Comparison of ENCODE assay signal across 12 mouse cellular contexts in the genomic region with DNA sequence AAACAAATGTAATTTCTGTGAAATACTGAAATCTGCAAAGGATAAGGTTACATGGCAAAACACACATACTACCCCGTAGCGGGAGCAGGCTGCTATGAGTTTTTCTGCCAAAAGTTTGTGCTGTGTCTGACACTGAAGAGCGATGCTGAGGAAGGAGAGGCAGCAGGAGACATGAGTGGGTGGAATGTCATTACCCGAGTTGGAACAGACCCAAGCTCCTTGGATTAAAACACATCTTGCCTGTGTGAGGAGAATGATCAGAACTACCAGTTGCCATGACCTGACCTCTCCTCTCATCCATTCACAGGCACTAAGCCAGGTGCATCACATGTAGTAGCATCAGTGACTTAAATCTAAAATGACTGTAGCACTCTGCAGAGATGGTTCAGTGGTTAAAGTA.
A peak's percentile ranks its signal among the peaks of the same experiment; 100 is the strongest.
DNase-seq lines count a peak whose midpoint lies in the region.
"Had no signal": no experiment of that assay in that cellular context is flagged by ENCODE, and none has a peak within 500 bp of the region (broad histone marks: within the 10 kb centered on the region; RNA-seq: fewer than 3 reads in every experiment).

No protein-coding gene starts in this region.

- DNase-seq in layer of hippocampus, adult 18-20 months (ENCODE audit: low spot score in 2 of 2) = peak; percentile 13 to 47
- no peak for DNase-seq in layer of hippocampus, postnatal 25 days (ENCODE audit: extremely low spot score in 1 of 2, low spot score in 1 of 2)
- peak; percentile 93 for DNase-seq in brain, adult 2 months (ENCODE audit: low read depth, low spot score)
- peak; percentile 18 for DNase-seq in brain, embryonic 18.5 days (ENCODE audit: low read depth, low spot score)
- peak; percentile 87 for DNase-seq in cerebellum, adult 9-11 months
- no peak for DNase-seq in kidney, postnatal 25 days
- no peak for DNase-seq in gastrocnemius, postnatal 14 days
- DNase-seq: adrenal gland, postnatal 25 days; kidney, adult 9 months; kidney, postnatal 4 days; lung, postnatal 10 days; thymus, postnatal 36 days had no signal

- intact Hi-C loops in gastrocnemius, postnatal 14 days (cut with DNase I; ENCODE audit: low total_unique reads) = no loop called here

Comparison
In these comparisons a context has a peak if more than half of its experiments do, and no peak if none do; other contexts are left out.
1. DNase-seq: peak in layer of hippocampus, adult 18-20 months (2 of 2), brain, adult 2 months (single experiment), brain, embryonic 18.5 days (single experiment) and cerebellum, adult 9-11 months (single experiment); none in layer of hippocampus, postnatal 25 days (0 of 2), kidney, postnatal 25 days (0 of 2) and gastrocnemius, postnatal 14 days (single experiment).